Mouse (Mus musculus) olfactory bulb, adult 2 months (tissue): ENCODE measurements around the gene Myo10.

Source experiments
- CTCF ChIP-seq: fragments of 200-500 bp; IDR thresholded peaks from 2 replicates; pipeline ENCODE4 v1.5.1; 2012; ENCODE audit warnings: low read depth, mild to moderate bottlenecking, low read length, moderate library complexity; ENCODE audit not compliant: insufficient read depth
- POLR2A ChIP-seq: fragments of 200-500 bp; IDR thresholded peaks from 2 replicates; pipeline ENCODE4 v1.6.1; 2012; ENCODE audit warnings: mild to moderate bottlenecking, low read depth, low read length, moderate library complexity; ENCODE audit not compliant: insufficient read depth

DNA sequence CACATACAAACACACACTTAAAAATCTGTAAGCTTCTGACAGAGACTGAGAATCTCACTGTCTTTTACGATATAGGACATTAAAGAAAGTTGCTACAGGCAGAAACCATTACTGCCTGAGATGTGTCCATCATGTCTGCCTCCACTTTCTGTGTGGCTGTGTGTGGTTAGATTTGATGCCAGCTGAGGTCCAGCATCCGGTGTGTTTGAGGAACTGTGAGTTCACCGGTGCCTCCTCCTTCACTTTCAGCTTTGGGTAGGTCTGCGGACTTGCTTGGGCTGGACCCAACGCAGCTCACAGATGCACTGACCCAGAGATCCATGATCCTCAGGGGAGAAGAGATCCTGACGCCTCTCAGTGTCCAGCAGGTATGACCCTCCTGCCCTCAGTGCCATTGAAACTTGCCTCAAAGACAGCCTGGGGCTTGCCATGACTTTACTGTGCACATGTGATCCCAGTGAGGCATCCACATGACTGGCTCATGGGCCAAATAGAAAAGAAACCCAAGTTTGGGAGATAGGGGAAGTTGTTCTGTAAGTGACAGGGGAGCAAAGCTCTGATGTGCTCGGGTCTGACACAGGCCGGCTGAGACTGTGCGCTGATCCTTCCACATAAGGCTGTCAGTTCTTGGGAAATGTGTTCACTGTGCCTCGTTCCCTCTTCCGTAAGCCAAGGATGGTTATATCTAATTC, 111.6 kb downstream of the Myo10 start:
- no peak for TF ChIP-seq CTCF
- TF ChIP-seq POLR2A: no peak
